In the genomic region with DNA sequence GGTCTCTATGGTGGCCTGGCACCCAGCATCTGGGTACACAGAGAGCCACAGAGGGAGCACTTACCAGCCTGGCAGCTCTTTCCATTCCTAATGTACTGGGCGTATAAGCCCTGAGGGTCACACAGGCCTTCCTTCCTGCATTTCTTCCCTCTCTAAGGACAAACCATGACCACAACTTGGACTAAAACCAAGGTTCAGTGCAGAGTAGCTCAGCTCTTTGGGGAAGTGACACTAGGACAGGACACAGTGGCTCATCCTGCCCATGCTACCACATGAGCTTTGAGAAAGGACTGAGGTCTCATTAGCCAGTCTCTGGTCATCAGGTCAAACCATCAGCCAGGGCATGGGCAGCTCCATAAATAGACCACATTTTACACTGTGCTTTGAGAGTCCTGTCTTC, we compare ENCODE assay signal across 14 mouse cellular contexts.
DNase-seq lines count a peak whose midpoint lies in the region; ATAC-seq and TF ChIP-seq lines count a peak whose summit lies in the region.
"Had no signal": no experiment of that assay in that cellular context is flagged by ENCODE, and none has a peak within 500 bp of the region (broad histone marks: within the 10 kb centered on the region; RNA-seq: fewer than 3 reads in every experiment).

No protein-coding gene starts in this region.

- no peaks in the 10 kb centered on the region for H3K36me3 ChIP-seq in heart, adult 2 months (ENCODE audit: control insufficient read depth, insufficient read depth, low read length)
- H3K36me3 ChIP-seq in liver, adult 2 months (ENCODE audit: control insufficient read depth, insufficient read depth, low read length): no peaks in the 10 kb centered on the region
- H3K36me3 ChIP-seq in liver, embryonic 11.5 days (ENCODE audit: control insufficient read depth, insufficient read depth, low read length): no peaks in the 10 kb centered on the region
- H3K36me3 ChIP-seq in megakaryocyte, embryonic 14.5 days (replicated peaks; ENCODE audit: low read length): peaks cover 100% of the 10 kb centered on the region
- H3K36me3 ChIP-seq in hindbrain, postnatal 0 days (ENCODE audit: insufficient read depth, low read length): no peaks in the 10 kb centered on the region
- H3K36me3 ChIP-seq: heart, embryonic 15.5 days had no signal

- H3K79me2 ChIP-seq in heart, adult 2 months (replicated peaks; ENCODE audit: control insufficient read depth, insufficient read depth, low read length): no peaks in the 10 kb centered on the region
- no peaks in the 10 kb centered on the region for H3K79me2 ChIP-seq in liver, adult 2 months (ENCODE audit: control insufficient read depth, insufficient read depth, low read length)

- TF ChIP-seq EP300 in heart, adult 2 months (IDR thresholded peaks at IDR 0.05; ENCODE audit: insufficient read depth, low read depth, low read length): 0 out of 2 replicates have a peak, but pooled peaks have one; percentile 19

- TF ChIP-seq POLR2A in heart, adult 2 months (IDR thresholded peaks at IDR 0.05; ENCODE audit: insufficient read depth, low read depth, low read length): no peak
- TF ChIP-seq POLR2A in liver, adult 2 months (IDR thresholded peaks at IDR 0.05; ENCODE audit: extremely low read depth, insufficient read depth, low read length): no peak

- no peak overlapping the region for H3K9ac ChIP-seq in heart, adult 2 months (ENCODE audit: low read depth, low read length)
- H3K9ac ChIP-seq in liver, adult 2 months (ENCODE audit: low read depth, low read length): no peak overlapping the region
- no peak overlapping the region for H3K9ac ChIP-seq in liver, embryonic 11.5 days (ENCODE audit: low read depth, low read length)
- no peak overlapping the region for H3K9ac ChIP-seq in hindbrain, postnatal 0 days (replicated peaks; ENCODE audit: low read length)
- H3K9ac ChIP-seq: heart, embryonic 15.5 days had no signal

- H3K27ac ChIP-seq in heart, adult 2 months: no peak overlapping the region
- 0 out of 2 replicates have a peak overlapping the region, but pooled peaks have one; percentile 11 for H3K27ac ChIP-seq in liver, adult 2 months (replicated peaks; ENCODE audit: insufficient read depth, low read depth, low read length)
- H3K27ac ChIP-seq in liver, embryonic 11.5 days (ENCODE audit: low read depth, low read length): no peak overlapping the region
- H3K27ac ChIP-seq in hindbrain, postnatal 0 days: no peak overlapping the region
- H3K27ac ChIP-seq: heart, embryonic 15.5 days; layer of hippocampus, adult 2 months had no signal

- 55% methylated on average over 1 of the region's 1 CpGs for WGBS in heart, adult 2 months
- 64% methylated on average over 1 of the region's 1 CpGs for WGBS in liver, adult 2 months
- 85% methylated on average over 1 of the region's 1 CpGs for WGBS in liver, embryonic 11.5 days
- 77% methylated on average over 1 of the region's 1 CpGs for WGBS in hindbrain, postnatal 0 days

- no peak for TF ChIP-seq CTCF in heart, adult 2 months (IDR thresholded peaks at IDR 0.05)
- TF ChIP-seq CTCF in liver, adult 2 months (IDR thresholded peaks at IDR 0.05; ENCODE audit: low read depth, low read length): no peak
- no peak for TF ChIP-seq CTCF in hindbrain, postnatal 0 days (IDR thresholded peaks at IDR 0.05; ENCODE audit: low read depth)

- DNase-seq in heart, adult 2 months: peak in 1 of 2 experiments; percentile 49
- no peak for DNase-seq in heart, postnatal 4 days
- DNase-seq in liver, adult 2 months (ENCODE audit: extremely low read depth, low read depth, low spot score): peak; percentile 58
- DNase-seq in liver, embryonic 11.5 days (ENCODE audit: low spot score): no peak
- DNase-seq in brain, adult 2 months (ENCODE audit: low read depth, low spot score): peak; percentile 68
- no peak for DNase-seq in cerebellum, adult 11-12 months
- no peak for DNase-seq in hindbrain, postnatal 0 days (ENCODE audit: low spot score)
- DNase-seq: cerebellum, adult 18-20 months; left cerebral cortex, postnatal 4 days; thymus, postnatal 36 days had no signal

- H3K4me1 ChIP-seq in heart, adult 2 months (ENCODE audit: control insufficient read depth, insufficient read depth, low read length): peaks cover 3% of the 10 kb centered on the region; the same call in 1 of the 2 replicates
- no peaks in the 10 kb centered on the region; the same call in 1 of the 2 replicates for H3K4me1 ChIP-seq in liver, adult 2 months (ENCODE audit: control insufficient read depth, insufficient read depth, low read length)
- no peaks in the 10 kb centered on the region for H3K4me1 ChIP-seq in liver, embryonic 11.5 days (replicated peaks; ENCODE audit: control insufficient read depth, insufficient read depth, low read length)
- H3K4me1 ChIP-seq in megakaryocyte, embryonic 14.5 days: peaks cover 100% of the 10 kb centered on the region
- no peaks in the 10 kb centered on the region for H3K4me1 ChIP-seq in hindbrain, postnatal 0 days (ENCODE audit: insufficient read depth, low read length)

- no peak overlapping the region for H3K4me2 ChIP-seq in liver, embryonic 11.5 days
- H3K4me2 ChIP-seq in hindbrain, postnatal 0 days (ENCODE audit: low read depth, low read length): no peak overlapping the region
- H3K4me2 ChIP-seq: heart, embryonic 15.5 days had no signal

- no peaks in the 10 kb centered on the region for H3K27me3 ChIP-seq in heart, adult 2 months (ENCODE audit: control insufficient read depth, insufficient read depth, low read length)
- H3K27me3 ChIP-seq in liver, adult 2 months (ENCODE audit: control insufficient read depth, insufficient read depth, low read length): no peaks in the 10 kb centered on the region
- H3K27me3 ChIP-seq in liver, embryonic 11.5 days (replicated peaks; ENCODE audit: control insufficient read depth, insufficient read depth, low read length): no peaks in the 10 kb centered on the region
- H3K27me3 ChIP-seq in megakaryocyte, embryonic 14.5 days (replicated peaks): no peaks in the 10 kb centered on the region
- H3K27me3 ChIP-seq in hindbrain, postnatal 0 days (ENCODE audit: insufficient read depth, low read length): no peaks in the 10 kb centered on the region
- H3K27me3 ChIP-seq: heart, embryonic 15.5 days had no signal

- no peak for ATAC-seq in liver, embryonic 11.5 days (replicated peaks; ENCODE audit: low FRiP score)
- no peak for ATAC-seq in hindbrain, postnatal 0 days
- ATAC-seq: inflammation-experienced regulatory T-cells, adult 6 months had no signal

- no peak overlapping the region for H3K4me3 ChIP-seq in heart, adult 2 months
- no peak overlapping the region for H3K4me3 ChIP-seq in liver, adult 2 months (ENCODE audit: insufficient read depth, low read depth, low read length)
- no peak overlapping the region for H3K4me3 ChIP-seq in liver, embryonic 11.5 days (ENCODE audit: low read depth, low read length)
- H3K4me3 ChIP-seq in megakaryocyte, embryonic 14.5 days (replicated peaks): peak overlapping the region; percentile 76
- no peak overlapping the region for H3K4me3 ChIP-seq in hindbrain, postnatal 0 days (ENCODE audit: low read length)
- H3K4me3 ChIP-seq: heart, embryonic 15.5 days; layer of hippocampus, adult 2 months had no signal

- H3K9me3 ChIP-seq in liver, embryonic 11.5 days (ENCODE audit: control insufficient read depth, low read length): peaks cover 3% of the 10 kb centered on the region; the same call in 1 of the 2 replicates
- H3K9me3 ChIP-seq in megakaryocyte, embryonic 14.5 days: peaks cover 6% of the 10 kb centered on the region; the same call in 1 of the 2 replicates
- H3K9me3 ChIP-seq in hindbrain, postnatal 0 days (ENCODE audit: low read length): no peaks in the 10 kb centered on the region
- H3K9me3 ChIP-seq: heart, embryonic 15.5 days had no signal

- intact Hi-C loops in heart, adult 2 months (cut with DNase I): no loop called here

Comparison
In these comparisons a context has a peak if more than half of its experiments do, and no peak if none do; other contexts are left out.
1. DNase-seq: peak in liver, adult 2 months (single experiment) and brain, adult 2 months (single experiment); none in heart, postnatal 4 days (single experiment), liver, embryonic 11.5 days (single experiment), cerebellum, adult 11-12 months (single experiment) and hindbrain, postnatal 0 days (single experiment).